Mouse (Mus musculus): Measurements from ENCODE around the gene Olfr571. TPM values are rescaled to one million over a fixed set of nuclear protein-coding genes. Genes with fewer than 3 reads are reported as not detected.
A peak's percentile ranks its signal among the peaks of the same experiment; 100 is the strongest.

Gene Olfr571
- total and polyA plus RNA-seq, 2 experiments = not detected

GRCm38 (mm10) chr7:102915261-102915660, 2.1 kb downstream of the Olfr571 start:
- no peaks in the 10 kb centered on the region for H3K36me3 ChIP-seq (ENCODE audit: control insufficient read depth, insufficient read depth, low read length)
- no peaks in the 10 kb centered on the region for H3K4me1 ChIP-seq (ENCODE audit: control insufficient read depth, insufficient read depth, low read length)
- H3K79me2 ChIP-seq (ENCODE audit: control insufficient read depth, insufficient read depth, low read length) = no peaks in the 10 kb centered on the region
- H3K9ac ChIP-seq (ENCODE audit: low read depth, low read length) = no peak overlapping the region
- no peaks in the 10 kb centered on the region for H3K27me3 ChIP-seq (ENCODE audit: control insufficient read depth, insufficient read depth, low read length)
- no peak for DNase-seq (ENCODE audit: extremely low read depth, low read depth, low spot score)
- 25% methylated on average over 1 of the region's 1 CpGs for WGBS
- H3K27ac ChIP-seq (replicated peaks; ENCODE audit: insufficient read depth, low read depth, low read length) = no peak overlapping the region
- H3K4me3 ChIP-seq (ENCODE audit: insufficient read depth, low read depth, low read length) = no peak overlapping the region
- TF ChIP-seq CTCF (IDR thresholded peaks at IDR 0.05; ENCODE audit: low read depth, low read length) (no peak), POLR2A (IDR thresholded peaks at IDR 0.05; ENCODE audit: extremely low read depth, insufficient read depth, low read length) (no peak)

GRCm38 (mm10) chr7:102890782-102891181, 26.6 kb downstream of the Olfr571 start, which contains the start of gene Olfr569:
TSS of gene Olfr569 (minus strand) at chr7:102890882.
- WGBS = 66% methylated on average over 3 of the region's 3 CpGs

GRCm38 (mm10) chr7:102876822-102877221, 40.5 kb downstream of the Olfr571 start, which contains the start of gene Olfr568:
TSS of gene Olfr568 (plus strand) at chr7:102877122.
- Histone ChIP-seq H3K79me2 (ENCODE audit: control insufficient read depth, insufficient read depth, low read length) (no peaks in the 10 kb centered on the region), H3K36me3 (ENCODE audit: control insufficient read depth, insufficient read depth, low read length) (no peaks in the 10 kb centered on the region), H3K27ac (replicated peaks; ENCODE audit: insufficient read depth, low read depth, low read length) (no peak within 1 kb of the TSS), H3K4me3 (ENCODE audit: insufficient read depth, low read depth, low read length) (no peak within 1 kb of the TSS), H3K9ac (ENCODE audit: low read depth, low read length) (no peak within 1 kb of the TSS), H3K27me3 (ENCODE audit: control insufficient read depth, insufficient read depth, low read length) (peaks cover 2% of the 10 kb centered on the region; the same call in 1 of the 2 replicates), H3K4me1 (ENCODE audit: control insufficient read depth, insufficient read depth, low read length) (no peaks in the 10 kb centered on the region)
- TF ChIP-seq CTCF (IDR thresholded peaks at IDR 0.05; ENCODE audit: low read depth, low read length) = no peak
- TF ChIP-seq POLR2A (IDR thresholded peaks at IDR 0.05; ENCODE audit: extremely low read depth, insufficient read depth, low read length) = no peak
- no peak for DNase-seq (ENCODE audit: extremely low read depth, low read depth, low spot score)

More at GRCm38 (mm10) chr7:102890782-102891181, 26.6 kb downstream of the Olfr571 start, which contains the start of gene Olfr569:
- no peak for TF ChIP-seq CTCF (IDR thresholded peaks at IDR 0.05; ENCODE audit: low read depth, low read length)
- TF ChIP-seq POLR2A (IDR thresholded peaks at IDR 0.05; ENCODE audit: extremely low read depth, insufficient read depth, low read length) = no peak
- Histone ChIP-seq H3K36me3 (ENCODE audit: control insufficient read depth, insufficient read depth, low read length) (no peaks in the 10 kb centered on the region), H3K4me3 (ENCODE audit: insufficient read depth, low read depth, low read length) (no peak within 1 kb of the TSS), H3K27ac (replicated peaks; ENCODE audit: insufficient read depth, low read depth, low read length) (no peak within 1 kb of the TSS), H3K27me3 (ENCODE audit: control insufficient read depth, insufficient read depth, low read length) (no peaks in the 10 kb centered on the region), H3K4me1 (ENCODE audit: control insufficient read depth, insufficient read depth, low read length) (no peaks in the 10 kb centered on the region), H3K79me2 (ENCODE audit: control insufficient read depth, insufficient read depth, low read length) (no peaks in the 10 kb centered on the region), H3K9ac (ENCODE audit: low read depth, low read length) (no peak within 1 kb of the TSS)
- peak; percentile 10 for DNase-seq (ENCODE audit: extremely low read depth, low read depth, low spot score)

GRCm38 (mm10) chr7:102858665-102859064, 58.7 kb downstream of the Olfr571 start, which contains the start of gene Olfr566:
TSS of gene Olfr566 (minus strand) at chr7:102858765.
- no peaks in the 10 kb centered on the region for H3K36me3 ChIP-seq (ENCODE audit: control insufficient read depth, insufficient read depth, low read length)
- no peaks in the 10 kb centered on the region for H3K79me2 ChIP-seq (ENCODE audit: control insufficient read depth, insufficient read depth, low read length)
- H3K9ac ChIP-seq (ENCODE audit: low read depth, low read length) = no peak within 1 kb of the TSS
- no peak within 1 kb of the TSS for H3K27ac ChIP-seq (replicated peaks; ENCODE audit: insufficient read depth, low read depth, low read length)
- TF ChIP-seq POLR2A (IDR thresholded peaks at IDR 0.05; ENCODE audit: extremely low read depth, insufficient read depth, low read length) (no peak), CTCF (IDR thresholded peaks at IDR 0.05; ENCODE audit: low read depth, low read length) (no peak)
- WGBS = 80% methylated on average over 1 of the region's 1 CpGs
- no peak within 1 kb of the TSS for H3K4me3 ChIP-seq (ENCODE audit: insufficient read depth, low read depth, low read length)
- H3K4me1 ChIP-seq (ENCODE audit: control insufficient read depth, insufficient read depth, low read length) = no peaks in the 10 kb centered on the region
- no peaks in the 10 kb centered on the region for H3K27me3 ChIP-seq (ENCODE audit: control insufficient read depth, insufficient read depth, low read length)
- DNase-seq (ENCODE audit: extremely low read depth, low read depth, low spot score) = no peak

- H3K4me1 ChIP-seq (ENCODE audit: control insufficient read depth, insufficient read depth, low read length) = no peaks in the 10 kb centered on the region
Measured at GRCm38 (mm10) chr7:102855807-102856206, 61.5 kb downstream of the Olfr571 start.

More at GRCm38 (mm10) chr7:102855807-102856206, 61.5 kb downstream of the Olfr571 start:
- H3K4me3 ChIP-seq (ENCODE audit: insufficient read depth, low read depth, low read length) = no peak overlapping the region
- no peak for DNase-seq (ENCODE audit: extremely low read depth, low read depth, low spot score)
- H3K9ac ChIP-seq (ENCODE audit: low read depth, low read length) = no peak overlapping the region
- no peak overlapping the region for H3K27ac ChIP-seq (replicated peaks; ENCODE audit: insufficient read depth, low read depth, low read length)
- TF ChIP-seq CTCF (IDR thresholded peaks at IDR 0.05; ENCODE audit: low read depth, low read length) (no peak), POLR2A (IDR thresholded peaks at IDR 0.05; ENCODE audit: extremely low read depth, insufficient read depth, low read length) (no peak)
- no peaks in the 10 kb centered on the region for H3K79me2 ChIP-seq (ENCODE audit: control insufficient read depth, insufficient read depth, low read length)
- H3K27me3 ChIP-seq (ENCODE audit: control insufficient read depth, insufficient read depth, low read length) = no peaks in the 10 kb centered on the region
- H3K36me3 ChIP-seq (ENCODE audit: control insufficient read depth, insufficient read depth, low read length) = no peaks in the 10 kb centered on the region

Other genes starting within 250 kb of the Olfr571 start
- gene Trim68, start 230.2 kb downstream of the Olfr571 start, total RNA-seq (2014; rRNA removed) = 2.3 and 3.0 TPM in 2 replicates
- 2.7 and 4.7 TPM in 2 replicates for gene Trim68, start 230.2 kb downstream of the Olfr571 start, polyA plus RNA-seq (2012; rRNA removed)
- gene Olfr557, start 221.6 kb downstream of the Olfr571 start, total RNA-seq (2014; rRNA removed) = not detected in 2 replicates
- gene Olfr557, start 221.6 kb downstream of the Olfr571 start, polyA plus RNA-seq (2012; rRNA removed) = not detected in 2 replicates
- gene Olfr558, start 215.3 kb downstream of the Olfr571 start, total RNA-seq (2014; rRNA removed) = 0.07 TPM in 1 of 2 replicates, not detected in the other
- gene Olfr558, start 215.3 kb downstream of the Olfr571 start, polyA plus RNA-seq (2012; rRNA removed) = 0.02 TPM in 2 replicates
- not detected in 2 replicates for gene Olfr33, start 198.5 kb downstream of the Olfr571 start, total RNA-seq (2014; rRNA removed)
- gene Olfr33, start 198.5 kb downstream of the Olfr571 start, polyA plus RNA-seq (2012; rRNA removed) = not detected in 2 replicates
- gene Olfr559, start 190.0 kb downstream of the Olfr571 start, total RNA-seq (2014; rRNA removed) = not detected in 2 replicates
- not detected in 2 replicates for gene Olfr559, start 190.0 kb downstream of the Olfr571 start, polyA plus RNA-seq (2012; rRNA removed)
- gene Olfr560, start 158.2 kb downstream of the Olfr571 start, total RNA-seq (2014; rRNA removed) = not detected in 2 replicates
- gene Olfr560, start 158.2 kb downstream of the Olfr571 start, polyA plus RNA-seq (2012; rRNA removed) = not detected in 2 replicates
- 0.09 TPM in 1 of 2 replicates, not detected in the other for gene Olfr78, start 158.1 kb downstream of the Olfr571 start, total RNA-seq (2014; rRNA removed)
- gene Olfr78, start 158.1 kb downstream of the Olfr571 start, polyA plus RNA-seq (2012; rRNA removed) = not detected in 2 replicates
- gene Olfr561, start 146.3 kb downstream of the Olfr571 start, total RNA-seq (2014; rRNA removed) = not detected in 2 replicates
- not detected in 2 replicates for gene Olfr561, start 146.3 kb downstream of the Olfr571 start, polyA plus RNA-seq (2012; rRNA removed)
- not detected in 2 replicates for gene Olfr564, start 114.1 kb downstream of the Olfr571 start, total RNA-seq (2014; rRNA removed)
- gene Olfr564, start 114.1 kb downstream of the Olfr571 start, polyA plus RNA-seq (2012; rRNA removed) = not detected in 2 replicates
- not detected in 2 replicates for gene Olfr566, start 58.8 kb downstream of the Olfr571 start, total RNA-seq (2014; rRNA removed)
- gene Olfr566, start 58.8 kb downstream of the Olfr571 start, polyA plus RNA-seq (2012; rRNA removed) = not detected in 2 replicates
- gene Olfr568, start 40.4 kb downstream of the Olfr571 start, total RNA-seq (2014; rRNA removed) = not detected in 2 replicates
- not detected in 2 replicates for gene Olfr568, start 40.4 kb downstream of the Olfr571 start, polyA plus RNA-seq (2012; rRNA removed)
- gene Olfr569, start 26.7 kb downstream of the Olfr571 start, total RNA-seq (2014; rRNA removed) = not detected in 2 replicates
- gene Olfr569, start 26.7 kb downstream of the Olfr571 start, polyA plus RNA-seq (2012; rRNA removed) = not detected in 2 replicates
- not detected in 2 replicates for gene Olfr570, start 23.0 kb downstream of the Olfr571 start, total RNA-seq (2014; rRNA removed)
- not detected in 2 replicates for gene Olfr570, start 23.0 kb downstream of the Olfr571 start, polyA plus RNA-seq (2012; rRNA removed)
- gene Olfr572, start 6.9 kb upstream of the Olfr571 start, total RNA-seq (2014; rRNA removed) = not detected in 2 replicates
- not detected in 2 replicates for gene Olfr572, start 6.9 kb upstream of the Olfr571 start, polyA plus RNA-seq (2012; rRNA removed)
- not detected in 2 replicates for gene Olfr573-ps1, start 25.0 kb upstream of the Olfr571 start, total RNA-seq (2014; rRNA removed)
- not detected in 2 replicates for gene Olfr573-ps1, start 25.0 kb upstream of the Olfr571 start, polyA plus RNA-seq (2012; rRNA removed)
- gene Olfr574, start 30.9 kb upstream of the Olfr571 start, total RNA-seq (2014; rRNA removed) = not detected in 2 replicates
- not detected in 2 replicates for gene Olfr574, start 30.9 kb upstream of the Olfr571 start, polyA plus RNA-seq (2012; rRNA removed)
- gene Olfr575, start 41.2 kb upstream of the Olfr571 start, total RNA-seq (2014; rRNA removed) = not detected in 2 replicates
- not detected in 2 replicates for gene Olfr575, start 41.2 kb upstream of the Olfr571 start, polyA plus RNA-seq (2012; rRNA removed)
- not detected in 2 replicates for gene Olfr576, start 45.1 kb upstream of the Olfr571 start, total RNA-seq (2014; rRNA removed)
- not detected in 2 replicates for gene Olfr576, start 45.1 kb upstream of the Olfr571 start, polyA plus RNA-seq (2012; rRNA removed)
- not detected in 2 replicates for gene Olfr577, start 58.4 kb upstream of the Olfr571 start, total RNA-seq (2014; rRNA removed)
- not detected in 2 replicates for gene Olfr577, start 58.4 kb upstream of the Olfr571 start, polyA plus RNA-seq (2012; rRNA removed)
- not detected in 2 replicates for gene Olfr578, start 71.8 kb upstream of the Olfr571 start, total RNA-seq (2014; rRNA removed)
- gene Olfr578, start 71.8 kb upstream of the Olfr571 start, polyA plus RNA-seq (2012; rRNA removed) = not detected in 2 replicates
- not detected in 2 replicates for gene Olfr582, start 120.5 kb upstream of the Olfr571 start, total RNA-seq (2014; rRNA removed)
- not detected in 2 replicates for gene Olfr582, start 120.5 kb upstream of the Olfr571 start, polyA plus RNA-seq (2012; rRNA removed)
- not detected in 2 replicates for gene Olfr583, start 133.8 kb upstream of the Olfr571 start, total RNA-seq (2014; rRNA removed)
- gene Olfr583, start 133.8 kb upstream of the Olfr571 start, polyA plus RNA-seq (2012; rRNA removed) = not detected in 2 replicates
- gene Olfr584, start 164.3 kb upstream of the Olfr571 start, total RNA-seq (2014; rRNA removed) = not detected in 2 replicates
- not detected in 2 replicates for gene Olfr584, start 164.3 kb upstream of the Olfr571 start, polyA plus RNA-seq (2012; rRNA removed)
- not detected in 2 replicates for gene Olfr585, start 180.2 kb upstream of the Olfr571 start, total RNA-seq (2014; rRNA removed)
- gene Olfr585, start 180.2 kb upstream of the Olfr571 start, polyA plus RNA-seq (2012; rRNA removed) = not detected in 2 replicates
- not detected in 2 replicates for gene Olfr586, start 208.1 kb upstream of the Olfr571 start, total RNA-seq (2014; rRNA removed)
- not detected in 2 replicates for gene Olfr586, start 208.1 kb upstream of the Olfr571 start, polyA plus RNA-seq (2012; rRNA removed)
- not detected in 2 replicates for gene Olfr588-ps1, start 223.3 kb upstream of the Olfr571 start, total RNA-seq (2014; rRNA removed)
- gene Olfr588-ps1, start 223.3 kb upstream of the Olfr571 start, polyA plus RNA-seq (2012; rRNA removed) = not detected in 2 replicates
- not detected in 2 replicates for gene Olfr589, start 238.8 kb upstream of the Olfr571 start, total RNA-seq (2014; rRNA removed)
- gene Olfr589, start 238.8 kb upstream of the Olfr571 start, polyA plus RNA-seq (2012; rRNA removed) = not detected in 2 replicates